Mouse (Mus musculus): Measurements from ENCODE around the gene Cask.

Gene Cask

DNA sequence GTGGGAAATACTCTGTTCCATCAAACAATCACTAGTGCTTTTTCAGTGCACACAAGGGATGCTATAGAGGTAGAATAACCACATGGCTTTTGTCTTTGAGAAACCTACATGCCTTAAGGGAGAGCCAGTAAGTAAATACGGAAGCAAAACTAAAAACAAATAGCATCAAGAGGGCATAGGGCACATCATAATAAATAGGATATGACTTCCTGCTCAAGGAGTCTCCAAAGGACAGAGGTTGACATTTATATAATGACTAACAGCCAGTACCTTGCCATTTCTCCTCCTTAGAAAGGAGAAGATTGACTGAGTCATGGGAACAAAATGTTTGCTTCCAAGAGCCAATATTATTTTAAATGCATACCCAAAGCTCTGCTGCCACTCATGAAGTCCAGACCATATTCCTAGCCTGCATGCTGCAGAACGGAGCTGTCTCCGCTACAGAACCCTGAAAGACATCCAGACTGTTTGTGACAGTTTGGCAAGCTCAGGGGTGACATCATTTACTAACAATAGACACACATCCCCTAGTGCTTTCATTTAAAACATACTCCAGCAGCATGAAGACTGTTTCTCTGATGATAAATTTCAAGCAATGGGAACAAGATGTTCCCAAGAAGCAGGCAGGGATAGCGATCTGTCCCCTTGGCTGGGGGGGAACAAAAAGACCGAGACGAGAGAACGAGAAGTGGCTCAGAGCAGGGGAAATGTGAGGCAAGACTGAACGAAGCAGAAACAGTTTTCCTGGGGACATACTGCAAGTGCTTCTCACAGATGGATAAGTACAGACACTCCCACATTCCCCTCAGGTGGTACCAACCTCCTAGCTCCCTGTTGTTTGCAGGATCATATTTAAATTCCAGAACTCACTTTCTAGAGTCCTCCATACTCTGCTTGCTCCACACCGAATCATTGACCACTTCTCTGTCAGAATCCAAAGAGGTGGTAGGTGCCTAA is 381.7 kb downstream of the Cask start:
- DNase-seq (ENCODE audit: low read depth in 1 of 2, low spot score in 2 of 2) = no peak

DNA sequence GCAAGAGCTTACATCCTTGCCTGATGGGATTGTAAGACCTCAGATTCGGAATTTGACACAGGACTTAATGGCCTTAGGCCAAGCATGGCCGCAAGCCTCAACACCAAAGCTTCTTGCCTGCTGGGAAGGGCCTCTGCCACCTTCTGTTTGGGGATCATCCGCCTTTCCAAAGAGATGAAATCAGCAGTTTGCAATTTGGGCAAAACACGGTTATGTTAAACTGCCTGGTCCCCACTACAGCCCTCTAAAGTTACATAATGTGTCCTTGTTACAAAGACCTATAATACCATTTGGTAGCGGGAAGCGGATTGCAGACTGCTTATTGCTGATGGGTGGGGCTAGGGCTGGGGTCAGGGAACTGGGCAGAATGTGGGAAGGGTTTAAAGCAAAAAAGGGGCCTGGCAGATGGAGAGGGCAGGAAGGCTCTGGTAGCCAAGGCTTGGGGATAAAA is 384.0 kb downstream of the Cask start:
- no peak for DNase-seq (ENCODE audit: low read depth in 1 of 2, low spot score in 2 of 2)
